Comparison of ENCODE assay signal across 8 mouse cellular contexts in the genomic region with DNA sequence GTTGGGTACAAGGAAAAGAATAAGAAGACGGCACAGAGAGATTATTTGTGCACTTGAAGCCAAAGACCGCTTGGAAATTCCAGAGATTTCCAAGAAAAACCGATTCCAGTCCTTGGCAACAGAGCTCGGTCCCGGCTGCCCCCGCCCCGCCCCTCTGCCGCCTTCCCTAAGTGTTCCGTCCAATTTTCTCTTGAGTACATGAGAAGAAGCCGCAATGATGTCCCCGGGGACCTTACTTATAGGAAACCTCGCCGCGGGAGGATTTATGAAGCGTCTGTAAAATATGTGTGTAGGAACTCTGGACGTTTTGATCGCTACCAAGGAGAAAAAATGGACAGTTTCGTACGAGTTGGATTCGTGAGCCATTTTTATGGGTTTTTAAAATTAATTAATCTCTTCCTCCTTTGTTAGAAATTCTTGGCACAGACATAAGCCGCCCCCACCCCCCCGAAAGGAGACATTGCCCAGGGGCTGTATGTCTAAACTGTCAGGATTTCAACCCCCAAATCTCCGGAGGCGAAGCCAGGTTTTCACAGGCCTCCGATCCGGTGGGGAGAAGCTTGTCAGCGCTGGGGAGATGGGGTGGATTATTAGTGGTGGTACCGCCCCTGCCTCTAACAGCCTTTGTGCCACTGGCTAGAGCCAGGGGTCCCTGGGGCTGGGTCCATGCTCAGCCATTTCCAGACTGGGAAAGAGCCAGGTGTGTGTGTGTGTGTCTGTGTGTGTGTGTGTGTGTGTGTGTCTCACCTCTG.
A peak's percentile ranks its signal among the peaks of the same experiment; 100 is the strongest.
DNase-seq lines count a peak whose midpoint lies in the region; ATAC-seq and TF ChIP-seq lines count a peak whose summit lies in the region.

No protein-coding gene starts in this region.

- no peaks in the 10 kb centered on the region for H3K9me3 ChIP-seq in forebrain, embryonic 14.5 days (replicated peaks; ENCODE audit: control insufficient read depth, low read length)
- no peaks in the 10 kb centered on the region for H3K9me3 ChIP-seq in stomach, postnatal 0 days (ENCODE audit: control insufficient read depth, low read length)

- 0 out of 2 replicates have a peak, but pooled peaks have one; percentile 15 for ATAC-seq in forebrain, embryonic 14.5 days
- ATAC-seq in stomach, postnatal 0 days (ENCODE audit: low FRiP score, low TSS enrichment), result no peak; the same call in 1 of the 2 replicates
- ATAC-seq in inflammation-experienced regulatory T-cells, adult 6 months, result no peak

- peak overlapping the region; percentile 7; the same call in 1 of the 2 replicates for H3K4me3 ChIP-seq in forebrain, embryonic 14.5 days (ENCODE audit: low read depth, low read length)
- H3K4me3 ChIP-seq in kidney, adult 2 months (ENCODE audit: insufficient read depth, low read depth, low read length), result no peak overlapping the region
- peak overlapping the region; percentile 24 for H3K4me3 ChIP-seq in stomach, postnatal 0 days (ENCODE audit: low read depth, low read length)

- TF ChIP-seq POLR2A in kidney, adult 2 months (IDR thresholded peaks at IDR 0.05; ENCODE audit: low read depth, low read length), result no peak

- peaks cover 18% of the 10 kb centered on the region for H3K4me1 ChIP-seq in forebrain, embryonic 14.5 days (ENCODE audit: control insufficient read depth, insufficient read depth, low read length)
- H3K4me1 ChIP-seq in kidney, adult 2 months (ENCODE audit: control insufficient read depth, insufficient read depth, low read length), result peaks cover 10% of the 10 kb centered on the region
- peaks cover 4% of the 10 kb centered on the region; the same call in 1 of the 2 replicates for H3K4me1 ChIP-seq in stomach, postnatal 0 days (replicated peaks; ENCODE audit: control insufficient read depth, insufficient read depth)

- no peaks in the 10 kb centered on the region for H3K36me3 ChIP-seq in forebrain, embryonic 14.5 days (ENCODE audit: control insufficient read depth, insufficient read depth, low read length)
- H3K36me3 ChIP-seq in kidney, adult 2 months (ENCODE audit: control insufficient read depth, insufficient read depth, low read length), result no peaks in the 10 kb centered on the region
- no peaks in the 10 kb centered on the region for H3K36me3 ChIP-seq in stomach, postnatal 0 days (ENCODE audit: control insufficient read depth, insufficient read depth, low read length)

- H3K4me2 ChIP-seq in forebrain, embryonic 14.5 days (ENCODE audit: low read length), result peak overlapping the region; percentile 43
- peak overlapping the region; percentile 47 for H3K4me2 ChIP-seq in stomach, postnatal 0 days (replicated peaks; ENCODE audit: low read depth)

- H3K27me3 ChIP-seq in forebrain, embryonic 14.5 days (replicated peaks; ENCODE audit: control insufficient read depth, insufficient read depth, low read length), result no peaks in the 10 kb centered on the region
- no peaks in the 10 kb centered on the region for H3K27me3 ChIP-seq in kidney, adult 2 months (replicated peaks; ENCODE audit: control insufficient read depth, insufficient read depth, low read length)
- H3K27me3 ChIP-seq in stomach, postnatal 0 days (ENCODE audit: control insufficient read depth, insufficient read depth, low read length), result no peaks in the 10 kb centered on the region

- no peak for TF ChIP-seq EP300 in stomach, postnatal 0 days (optimal IDR thresholded peaks at IDR 0.05)

- WGBS in forebrain, embryonic 14.5 days, result 3% methylated on average over 28 of the region's 28 CpGs
- WGBS in kidney, adult 2 months, result 10% methylated on average over 28 of the region's 28 CpGs
- WGBS in stomach, postnatal 0 days, result 10% methylated on average over 28 of the region's 28 CpGs

- H3K9ac ChIP-seq in forebrain, embryonic 14.5 days (ENCODE audit: low read length), result peak overlapping the region; percentile 41
- no peak overlapping the region for H3K9ac ChIP-seq in stomach, postnatal 0 days (ENCODE audit: low read length)

- TF ChIP-seq CTCF in kidney, adult 2 months (conservative IDR thresholded peaks at IDR 0.05; ENCODE audit: insufficient read depth, insufficient read length, low read depth, low read length), result no peak
- no peak for TF ChIP-seq CTCF in stomach, postnatal 0 days (IDR thresholded peaks at IDR 0.05; ENCODE audit: low read depth)

- H3K27ac ChIP-seq in forebrain, embryonic 14.5 days (ENCODE audit: low read depth, low read length), result peak overlapping the region; percentile 82
- H3K27ac ChIP-seq in kidney, adult 2 months (ENCODE audit: insufficient read depth, low read depth, low read length), result no peak overlapping the region
- 0 out of 2 replicates have a peak overlapping the region, but pooled peaks have one; percentile 1 for H3K27ac ChIP-seq in stomach, postnatal 0 days (replicated peaks)

- peak; percentile 57 for DNase-seq in kidney, adult 18-20 months
- no peak for DNase-seq in kidney, adult 11 months
- DNase-seq in forebrain, embryonic 14.5 days (ENCODE audit: low spot score), result peak; percentile 82
- peak; percentile 85 for DNase-seq in kidney, adult 2 months
- DNase-seq in lung, postnatal 14 days, result peak; percentile 60
- DNase-seq in stomach, postnatal 0 days (ENCODE audit: low spot score), result peak; percentile 33
- DNase-seq in spleen, postnatal 14 days (ENCODE audit: low spot score in 2 of 2), result no peak

Comparison
In these comparisons a context has a peak if more than half of its experiments do, and no peak if none do; other contexts are left out.
1. DNase-seq: peak in kidney, adult 18-20 months (single experiment), forebrain, embryonic 14.5 days (single experiment), kidney, adult 2 months (single experiment), lung, postnatal 14 days (single experiment) and stomach, postnatal 0 days (single experiment); none in kidney, adult 11 months (single experiment) and spleen, postnatal 14 days (0 of 2).